Comparison of ENCODE assay signal across 8 mouse cellular contexts in genomic region chr5:113844721-113845120, GRCm38 (mm10). TPM values are rescaled to one million over a fixed set of nuclear protein-coding genes. Genes with fewer than 3 reads are reported as not detected.
A peak's percentile ranks its signal among the peaks of the same experiment; 100 is the strongest.
DNase-seq lines count a peak whose midpoint lies in the region; ATAC-seq and TF ChIP-seq lines count a peak whose summit lies in the region.

No protein-coding gene starts in this region.

- 61% methylated on average over 7 of the region's 7 CpGs for WGBS in liver, embryonic 11.5 days
- WGBS in forebrain, embryonic 15.5 days, result 64% methylated on average over 7 of the region's 7 CpGs
- WGBS in lung, adult 2 months, result 31% methylated on average over 7 of the region's 7 CpGs

- peak; percentile 73 for DNase-seq in liver
- no peak for DNase-seq in liver, embryonic 11.5 days (ENCODE audit: low spot score)
- peak; percentile 87 for DNase-seq in adrenal gland, postnatal 14 days
- peak; percentile 82 for DNase-seq in kidney, postnatal 10 days
- DNase-seq in lung, adult 2 months, result peak; percentile 62
- peak; percentile 66 to 77 for DNase-seq in right cerebral cortex, adult 2 months (ENCODE audit: low spot score in 2 of 2)
- DNase-seq in urinary bladder, postnatal 36 days (ENCODE audit: low spot score in 2 of 2), result peak; percentile 71 to 73

- ATAC-seq in liver, embryonic 11.5 days (replicated peaks; ENCODE audit: low FRiP score), result no peak
- no peak for ATAC-seq in forebrain, embryonic 15.5 days (replicated peaks)

- no peak for TF ChIP-seq POLR2A in lung, adult 2 months (IDR thresholded peaks at IDR 0.05; ENCODE audit: borderline replicate concordance, extremely low read depth, low read depth, low read length)

- no peaks in the 10 kb centered on the region for H3K27me3 ChIP-seq in liver, embryonic 11.5 days (replicated peaks; ENCODE audit: control insufficient read depth, insufficient read depth, low read length)
- no peaks in the 10 kb centered on the region for H3K27me3 ChIP-seq in forebrain, embryonic 15.5 days

- H3K9ac ChIP-seq in liver, embryonic 11.5 days (ENCODE audit: low read depth, low read length), result no peak overlapping the region
- no peak overlapping the region for H3K9ac ChIP-seq in forebrain, embryonic 15.5 days (replicated peaks)

- no peak overlapping the region for H3K4me2 ChIP-seq in liver, embryonic 11.5 days
- H3K4me2 ChIP-seq in forebrain, embryonic 15.5 days (replicated peaks), result no peak overlapping the region

- peaks cover 20% of the 10 kb centered on the region for H3K4me1 ChIP-seq in liver, embryonic 11.5 days (replicated peaks; ENCODE audit: control insufficient read depth, insufficient read depth, low read length)
- no peaks in the 10 kb centered on the region for H3K4me1 ChIP-seq in forebrain, embryonic 15.5 days
- H3K4me1 ChIP-seq in lung, adult 2 months (ENCODE audit: control insufficient read depth, insufficient read depth, low read length), result peaks cover 4% of the 10 kb centered on the region; the same call in 1 of the 2 replicates

- no peak overlapping the region for H3K4me3 ChIP-seq in liver, embryonic 11.5 days (ENCODE audit: low read depth, low read length)
- H3K4me3 ChIP-seq in forebrain, embryonic 15.5 days, result no peak overlapping the region
- H3K4me3 ChIP-seq in lung, adult 2 months (replicated peaks; ENCODE audit: extremely low read depth, low read depth, low read length), result no peak overlapping the region

- H3K36me3 ChIP-seq in liver, embryonic 11.5 days (ENCODE audit: control insufficient read depth, insufficient read depth, low read length), result peaks cover 55% of the 10 kb centered on the region
- peaks cover 69% of the 10 kb centered on the region for H3K36me3 ChIP-seq in forebrain, embryonic 15.5 days

- H3K9me3 ChIP-seq in liver, embryonic 11.5 days (ENCODE audit: control insufficient read depth, low read length), result no peaks in the 10 kb centered on the region
- H3K9me3 ChIP-seq in forebrain, embryonic 15.5 days, result no peaks in the 10 kb centered on the region

- TF ChIP-seq CTCF in lung, adult 2 months (IDR thresholded peaks at IDR 0.05; ENCODE audit: insufficient read depth, low read length), result peak; percentile 79

- no peak overlapping the region for H3K27ac ChIP-seq in liver, embryonic 11.5 days (ENCODE audit: low read depth, low read length)
- 0 out of 2 replicates have a peak overlapping the region, but pooled peaks have one; percentile 22 for H3K27ac ChIP-seq in forebrain, embryonic 15.5 days (replicated peaks)

RNA-seq across cellular contexts. Expression of gene Selplg, which starts 12.3 kb away (rescaled TPM):
- 17.1 and 17.8 TPM in 2 replicates for polyA plus RNA-seq in liver, embryonic 11.5 days (2014; fragmentation: Nextera tagmentation; extraction: Ambion mirVana)
- total RNA-seq in adrenal gland, postnatal 14 days (2021), result 4.1 and 16.3 TPM in 2 replicates
- polyA plus RNA-seq in forebrain, embryonic 15.5 days (2015; fragmentation: Nextera tagmentation; extraction: Ambion mirVana), result 1.8 TPM in 2 replicates
- polyA plus RNA-seq in lung, adult 2 months (2012; rRNA removed), result 96.6 and 100 TPM in 2 replicates

RNA-seq across cellular contexts. Expression of gene Tmem119, which starts 44.4 kb away (rescaled TPM):
- 15.6 and 16.9 TPM in 2 replicates for polyA plus RNA-seq in liver, embryonic 11.5 days (2014; fragmentation: Nextera tagmentation; extraction: Ambion mirVana)
- 9.6 and 10.9 TPM in 2 replicates for total RNA-seq in adrenal gland, postnatal 14 days (2021)
- 4.9 and 5.1 TPM in 2 replicates for polyA plus RNA-seq in forebrain, embryonic 15.5 days (2015; fragmentation: Nextera tagmentation; extraction: Ambion mirVana)
- 59.9 and 72.5 TPM in 2 replicates for polyA plus RNA-seq in lung, adult 2 months (2012; rRNA removed)
